In the genomic region with DNA sequence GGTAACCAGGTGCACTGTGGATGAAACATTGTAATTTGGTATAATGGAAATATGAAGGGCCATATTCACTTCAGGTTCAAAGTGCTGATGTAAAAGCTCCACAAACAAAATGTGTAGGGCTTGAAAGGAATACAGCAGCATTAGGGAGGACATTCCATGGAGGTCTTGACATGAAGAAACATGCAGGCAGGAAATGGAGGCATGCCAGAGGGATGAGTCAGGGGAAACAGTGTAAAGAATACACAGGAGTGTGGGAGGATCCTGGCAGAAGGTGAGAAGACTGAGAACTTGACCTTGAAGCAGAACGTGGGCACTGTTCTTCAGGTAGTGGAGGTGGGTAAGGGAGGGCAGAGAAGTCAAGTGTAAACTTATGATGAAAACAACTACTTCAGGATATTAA, we compare ENCODE assay signal across 20 mouse cellular contexts.
A peak's percentile ranks its signal among the peaks of the same experiment; 100 is the strongest.
DNase-seq lines count a peak whose midpoint lies in the region; ATAC-seq lines count a peak whose summit lies in the region.
"Had no signal": no experiment of that assay in that cellular context is flagged by ENCODE, and none has a peak within 500 bp of the region (broad histone marks: within the 10 kb centered on the region; RNA-seq: fewer than 3 reads in every experiment).

No protein-coding gene starts in this region.

- H3K27ac ChIP-seq in embryonic facial prominence, embryonic 14.5 days (replicated peaks; ENCODE audit: low read depth, low read length): no peak overlapping the region
- H3K27ac ChIP-seq: embryonic facial prominence, embryonic 12.5 days; forebrain, embryonic 10.5 days; limb, embryonic 13.5 days; liver, embryonic 15.5 days; neural tube, embryonic 12.5 days had no signal

- H3K4me1 ChIP-seq in embryonic facial prominence, embryonic 14.5 days (ENCODE audit: control insufficient read depth, insufficient read depth, low read length): no peaks in the 10 kb centered on the region
- H3K4me1 ChIP-seq: embryonic facial prominence, embryonic 12.5 days; forebrain, embryonic 10.5 days; limb, embryonic 13.5 days; liver, embryonic 15.5 days; megakaryocyte, embryonic 14.5 days; neural tube, embryonic 12.5 days had no signal

- H3K9ac ChIP-seq in embryonic facial prominence, embryonic 14.5 days (ENCODE audit: low read depth, low read length): no peak overlapping the region
- H3K9ac ChIP-seq: embryonic facial prominence, embryonic 12.5 days; heart, embryonic 12.5 days; limb, embryonic 13.5 days; liver, embryonic 15.5 days; neural tube, embryonic 12.5 days had no signal

- peak; percentile 17 for DNase-seq in adrenal gland, postnatal 14 days
- no peak for DNase-seq in adrenal gland, adult 18-20 months (ENCODE audit: low spot score in 2 of 2)
- DNase-seq in kidney, postnatal 14 days: peak; percentile 23
- no peak for DNase-seq in kidney, adult 8-10 months
- DNase-seq in embryonic facial prominence, embryonic 14.5 days (ENCODE audit: low spot score): peak; percentile 30
- peak; percentile 7 for DNase-seq in lung, postnatal 25 days (ENCODE audit: low spot score)
- no peak for DNase-seq in cerebellum, postnatal 14 days
- DNase-seq: adrenal gland, adult 2 months; cerebellum, adult 9-11 months; gastrocnemius, postnatal 36 days; heart, postnatal 36 days; thymus, adult 18-20 months had no signal

- no peaks in the 10 kb centered on the region for H3K36me3 ChIP-seq in embryonic facial prominence, embryonic 14.5 days (ENCODE audit: control insufficient read depth, insufficient read depth, low read length)
- H3K36me3 ChIP-seq: embryonic facial prominence, embryonic 12.5 days; forebrain, embryonic 10.5 days; heart, embryonic 12.5 days; limb, embryonic 13.5 days; liver, embryonic 15.5 days; neural tube, embryonic 12.5 days had no signal

- H3K9me3 ChIP-seq in embryonic facial prominence, embryonic 14.5 days (ENCODE audit: control insufficient read depth, low read length): no peaks in the 10 kb centered on the region
- H3K9me3 ChIP-seq: embryonic facial prominence, embryonic 12.5 days; forebrain, embryonic 10.5 days; heart, embryonic 12.5 days; limb, embryonic 13.5 days; liver, embryonic 15.5 days; megakaryocyte, embryonic 14.5 days; neural tube, embryonic 12.5 days had no signal

- no peak overlapping the region for H3K4me2 ChIP-seq in embryonic facial prominence, embryonic 14.5 days (ENCODE audit: low read depth, low read length)
- H3K4me2 ChIP-seq: embryonic facial prominence, embryonic 12.5 days; heart, embryonic 12.5 days; limb, embryonic 13.5 days; liver, embryonic 15.5 days; neural tube, embryonic 12.5 days had no signal

- no peak for ATAC-seq in embryonic facial prominence, embryonic 14.5 days (ENCODE audit: low read depth)
- no peak for ATAC-seq in CD4-positive, CD25-positive, alpha-beta regulatory T cell, adult 4 months

- 59% methylated on average over 1 of the region's 1 CpGs for WGBS in embryonic facial prominence, embryonic 14.5 days

- peaks cover 6% of the 10 kb centered on the region for H3K27me3 ChIP-seq in embryonic facial prominence, embryonic 14.5 days (replicated peaks; ENCODE audit: control insufficient read depth, insufficient read depth, low read length)
- H3K27me3 ChIP-seq: heart, embryonic 12.5 days; liver, embryonic 15.5 days; neural tube, embryonic 12.5 days had no signal

- H3K4me3 ChIP-seq in embryonic facial prominence, embryonic 14.5 days (ENCODE audit: low read depth, low read length): no peak overlapping the region
- H3K4me3 ChIP-seq: embryonic facial prominence, embryonic 12.5 days; forebrain, embryonic 10.5 days; heart, embryonic 12.5 days; limb, embryonic 13.5 days; liver, embryonic 15.5 days; megakaryocyte, embryonic 14.5 days; neural tube, embryonic 12.5 days had no signal

Comparison
In these comparisons a context has a peak if more than half of its experiments do, and no peak if none do; other contexts are left out.
1. DNase-seq: peak in adrenal gland, postnatal 14 days (single experiment), kidney, postnatal 14 days (single experiment), embryonic facial prominence, embryonic 14.5 days (single experiment) and lung, postnatal 25 days (single experiment); none in adrenal gland, adult 18-20 months (0 of 2), kidney, adult 8-10 months (0 of 2) and cerebellum, postnatal 14 days (0 of 2).